Mouse (Mus musculus): ENCODE data around the gene Sparc. TPM values are rescaled to one million over a fixed set of nuclear protein-coding genes. Genes with fewer than 3 reads are reported as not detected.
"Not testable (repeated sequence)": the region's sequence is repeated elsewhere in the genome, so short reads cannot be mapped to it uniquely, and the experiment has no call there.

Sparc gene
- polyA plus RNA-seq, 1 experiment, result 90.9 TPM

DNA sequence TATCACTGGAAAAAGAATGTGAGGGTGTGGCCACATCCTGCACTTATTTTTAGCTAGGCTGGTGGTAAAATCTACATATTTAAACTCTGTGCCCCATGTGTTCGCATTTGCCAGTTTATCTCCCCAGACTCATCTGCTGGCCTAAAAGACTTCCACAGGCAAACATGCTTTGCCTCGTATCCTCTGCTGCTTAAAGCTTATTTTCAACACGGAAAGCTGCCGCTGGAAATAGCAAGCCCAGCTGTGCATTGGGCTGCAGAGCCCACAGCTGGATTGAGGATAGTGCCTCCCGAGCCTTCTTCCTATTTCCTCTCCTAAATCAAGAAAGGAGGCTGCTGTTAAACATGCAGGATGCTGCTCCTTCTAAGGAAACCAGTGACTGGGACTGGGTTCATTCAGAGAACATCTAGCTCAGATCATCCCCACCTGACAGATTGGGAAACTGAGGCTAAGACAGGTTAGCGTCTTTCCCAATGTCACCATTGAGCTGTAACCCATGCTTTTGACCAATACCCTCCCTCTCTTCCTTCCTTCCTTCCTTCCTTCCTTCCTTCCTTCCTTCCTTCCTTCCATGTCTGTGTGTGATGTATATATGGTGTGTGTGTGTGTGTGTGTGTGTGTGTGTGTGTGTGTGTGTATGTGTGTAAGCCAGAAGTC lies 6.2 kb downstream of the Sparc start:
- no peak overlapping the region for H3K4me3 ChIP-seq (replicated peaks; ENCODE audit: control insufficient read depth, low read depth, low read length)
- TF ChIP-seq POLR2A (IDR thresholded peaks at IDR 0.05; ENCODE audit: borderline replicate concordance, control insufficient read depth, low read depth, low read length), result no peak
- no peak for TF ChIP-seq CTCF (IDR thresholded peaks at IDR 0.05; ENCODE audit: control insufficient read depth, insufficient read depth, low read length)
- H3K4me1 ChIP-seq (ENCODE audit: control insufficient read depth, insufficient read depth, low read length), result no peaks in the 10 kb centered on the region
- WGBS, result 54% methylated on average over 6 of the region's 6 CpGs
- no peak overlapping the region for H3K27ac ChIP-seq (ENCODE audit: control insufficient read depth, insufficient read depth, low read depth, low read length, poor library complexity)

- not testable (repeated sequence) for H3K27ac ChIP-seq (ENCODE audit: control insufficient read depth, insufficient read depth, low read depth, low read length, poor library complexity); H3K4me3 ChIP-seq (replicated peaks; ENCODE audit: control insufficient read depth, low read depth, low read length); H3K4me1 ChIP-seq (ENCODE audit: control insufficient read depth, insufficient read depth, low read length)
- WGBS, result 74% methylated on average over 6 of the region's 6 CpGs
These were observed 7.3 kb downstream of the Sparc start for GRCm38 (mm10) chr11:55415731-55416130.

DNA sequence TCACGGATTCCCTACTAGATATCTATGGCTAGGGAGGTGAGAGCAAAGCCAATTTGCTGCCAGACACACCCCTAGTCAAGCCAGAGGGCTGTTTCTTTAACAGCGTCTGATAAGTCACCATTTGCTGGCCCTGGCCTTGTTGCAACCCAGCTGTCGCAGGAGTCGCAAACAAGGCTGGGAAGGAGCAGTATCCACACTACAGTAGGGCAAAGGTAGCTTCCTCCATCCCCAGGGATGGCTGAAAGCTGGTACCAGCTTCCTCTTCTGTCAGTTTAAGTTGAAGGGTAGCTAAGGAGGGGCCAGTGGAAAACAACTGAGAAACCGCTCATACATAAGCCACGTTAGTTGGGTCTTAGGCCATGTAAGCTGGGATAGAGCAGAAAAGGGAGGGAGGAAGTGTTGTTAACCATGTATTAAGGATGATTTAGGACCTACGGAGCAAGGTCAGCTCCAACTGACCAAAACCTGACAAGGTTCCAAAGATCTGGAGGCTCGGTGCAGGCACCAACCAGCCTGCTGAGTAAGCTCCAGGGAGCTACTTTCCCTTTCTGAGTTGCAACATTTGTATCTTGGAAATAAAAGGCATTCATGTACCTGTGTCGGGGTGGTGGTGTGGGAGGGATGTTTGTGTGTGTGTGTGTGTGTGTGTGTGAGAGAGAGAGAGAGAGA lies 7.8 kb downstream of the Sparc start:
- H3K27ac ChIP-seq (ENCODE audit: control insufficient read depth, insufficient read depth, low read depth, low read length, poor library complexity), result no peak overlapping the region
- WGBS, result 47% methylated on average over 9 of the region's 9 CpGs
- H3K4me1 ChIP-seq (ENCODE audit: control insufficient read depth, insufficient read depth, low read length), result no peaks in the 10 kb centered on the region
- TF ChIP-seq CTCF (IDR thresholded peaks at IDR 0.05; ENCODE audit: control insufficient read depth, insufficient read depth, low read length), result no peak
- TF ChIP-seq POLR2A (IDR thresholded peaks at IDR 0.05; ENCODE audit: borderline replicate concordance, control insufficient read depth, low read depth, low read length), result no peak
- no peak overlapping the region for H3K4me3 ChIP-seq (replicated peaks; ENCODE audit: control insufficient read depth, low read depth, low read length)

DNA sequence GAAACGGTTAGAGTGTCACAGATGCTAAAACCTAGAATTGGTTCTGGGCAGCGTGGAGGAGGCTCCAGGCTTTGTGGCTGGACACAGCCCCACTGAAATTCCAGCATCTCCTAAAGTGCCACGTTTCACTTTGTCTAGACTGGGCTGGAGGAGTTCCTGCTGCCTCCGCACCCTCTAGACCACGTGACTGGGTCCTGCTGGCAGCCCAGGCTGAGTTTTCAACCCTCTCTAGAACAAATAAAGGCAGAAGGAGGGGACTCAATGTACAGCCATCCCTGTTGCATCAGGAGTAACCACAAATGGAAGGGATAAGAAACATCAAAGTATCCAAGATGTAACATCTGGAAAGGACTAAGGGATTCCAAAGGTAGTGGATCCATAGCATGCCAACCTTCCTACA lies 8.7 kb downstream of the Sparc start:
- no peak overlapping the region for H3K4me3 ChIP-seq (replicated peaks; ENCODE audit: control insufficient read depth, low read depth, low read length)
- H3K4me1 ChIP-seq (ENCODE audit: control insufficient read depth, insufficient read depth, low read length), result no peaks in the 10 kb centered on the region
- 75% methylated on average over 5 of the region's 5 CpGs for WGBS
- TF ChIP-seq CTCF (IDR thresholded peaks at IDR 0.05; ENCODE audit: control insufficient read depth, insufficient read depth, low read length) (no peak), POLR2A (IDR thresholded peaks at IDR 0.05; ENCODE audit: borderline replicate concordance, control insufficient read depth, low read depth, low read length) (no peak)
- no peak overlapping the region for H3K27ac ChIP-seq (ENCODE audit: control insufficient read depth, insufficient read depth, low read depth, low read length, poor library complexity)

DNA sequence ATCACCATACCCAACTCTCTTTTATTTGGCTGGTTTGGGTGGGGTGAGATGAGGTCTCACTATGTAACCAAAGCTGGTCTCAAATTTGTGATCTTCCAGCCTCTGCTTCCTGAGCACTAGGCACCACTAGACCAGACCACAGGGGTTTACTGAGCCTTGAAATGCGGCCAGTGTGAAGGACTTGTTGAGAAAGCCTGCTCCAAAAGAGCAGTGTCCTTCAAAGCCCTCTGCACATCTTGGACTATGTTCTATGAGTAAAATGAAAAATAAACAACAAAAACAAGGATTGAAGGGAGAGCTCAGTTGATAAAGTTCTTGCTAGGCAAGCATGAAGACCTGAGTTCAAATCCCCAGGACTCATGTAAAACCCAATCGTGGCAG lies 9.6 kb downstream of the Sparc start:
- Histone ChIP-seq H3K4me3 (replicated peaks; ENCODE audit: control insufficient read depth, low read depth, low read length) (no peak overlapping the region), H3K27ac (ENCODE audit: control insufficient read depth, insufficient read depth, low read depth, low read length, poor library complexity) (no peak overlapping the region), H3K4me1 (ENCODE audit: control insufficient read depth, insufficient read depth, low read length) (no peaks in the 10 kb centered on the region)
- 84% methylated on average over 2 of the region's 2 CpGs for WGBS
- no peak for TF ChIP-seq CTCF (IDR thresholded peaks at IDR 0.05; ENCODE audit: control insufficient read depth, insufficient read depth, low read length)
- no peak for TF ChIP-seq POLR2A (IDR thresholded peaks at IDR 0.05; ENCODE audit: borderline replicate concordance, control insufficient read depth, low read depth, low read length)

- Histone ChIP-seq H3K4me3 (replicated peaks; ENCODE audit: control insufficient read depth, low read depth, low read length) (no peak overlapping the region), H3K27ac (ENCODE audit: control insufficient read depth, insufficient read depth, low read depth, low read length, poor library complexity) (no peak overlapping the region), H3K4me1 (ENCODE audit: control insufficient read depth, insufficient read depth, low read length) (no peaks in the 10 kb centered on the region)
- WGBS, result 76% methylated on average over 10 of the region's 10 CpGs
- TF ChIP-seq CTCF (IDR thresholded peaks at IDR 0.05; ENCODE audit: control insufficient read depth, insufficient read depth, low read length), result no peak
- TF ChIP-seq POLR2A (IDR thresholded peaks at IDR 0.05; ENCODE audit: borderline replicate concordance, control insufficient read depth, low read depth, low read length), result no peak
These were observed 10.1 kb downstream of the Sparc start for GRCm38 (mm10) chr11:55412680-55413415.

DNA sequence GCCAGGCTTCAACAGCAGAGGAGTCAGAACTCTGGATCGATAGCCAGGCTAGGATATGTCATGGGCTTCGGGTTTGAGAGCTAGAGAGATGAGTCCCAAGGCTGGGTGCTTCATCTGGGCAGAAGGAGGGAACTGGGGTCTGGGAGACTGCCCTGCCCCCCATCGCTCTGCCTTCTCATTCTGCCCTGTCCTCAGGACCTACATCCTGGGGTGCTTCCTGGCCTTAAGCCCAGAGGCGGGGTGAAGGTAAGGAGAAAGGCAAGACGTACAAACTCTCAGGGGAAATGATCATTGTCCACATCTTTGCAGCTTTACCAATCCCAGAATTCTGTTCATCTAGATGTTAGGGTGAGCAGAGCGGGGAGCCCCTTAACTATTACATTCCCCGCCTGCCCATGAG lies 10.9 kb downstream of the Sparc start:
- TF ChIP-seq POLR2A (IDR thresholded peaks at IDR 0.05; ENCODE audit: borderline replicate concordance, control insufficient read depth, low read depth, low read length) (no peak), CTCF (IDR thresholded peaks at IDR 0.05; ENCODE audit: control insufficient read depth, insufficient read depth, low read length) (no peak)
- 69% methylated on average over 7 of the region's 7 CpGs for WGBS
- H3K27ac ChIP-seq (ENCODE audit: control insufficient read depth, insufficient read depth, low read depth, low read length, poor library complexity), result no peak overlapping the region
- no peaks in the 10 kb centered on the region for H3K4me1 ChIP-seq (ENCODE audit: control insufficient read depth, insufficient read depth, low read length)
- no peak overlapping the region for H3K4me3 ChIP-seq (replicated peaks; ENCODE audit: control insufficient read depth, low read depth, low read length)

DNA sequence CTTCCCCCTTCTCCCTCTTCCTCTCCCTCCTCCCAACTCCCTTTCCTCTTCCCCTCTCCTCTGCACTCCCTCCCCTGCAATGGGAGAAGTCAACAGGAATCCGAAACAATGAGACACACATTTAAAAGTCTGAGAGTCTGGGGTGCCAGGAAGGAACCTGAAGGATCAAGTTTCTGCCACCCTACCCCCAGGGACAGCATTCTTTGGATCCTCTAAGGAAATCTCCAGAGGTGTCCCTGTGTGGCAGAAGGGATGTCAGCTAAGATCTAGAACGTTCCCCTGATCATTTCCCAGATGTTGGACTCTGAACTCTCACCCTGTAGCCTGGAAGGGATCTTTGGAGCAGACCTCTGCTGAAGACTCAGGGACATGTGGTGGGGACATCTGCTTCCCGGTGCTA lies 12.5 kb downstream of the Sparc start:
- Histone ChIP-seq H3K27ac (ENCODE audit: control insufficient read depth, insufficient read depth, low read depth, low read length, poor library complexity) (no peak overlapping the region), H3K4me1 (ENCODE audit: control insufficient read depth, insufficient read depth, low read length) (no peaks in the 10 kb centered on the region), H3K4me3 (replicated peaks; ENCODE audit: control insufficient read depth, low read depth, low read length) (no peak overlapping the region)
- TF ChIP-seq POLR2A (IDR thresholded peaks at IDR 0.05; ENCODE audit: borderline replicate concordance, control insufficient read depth, low read depth, low read length) (no peak), CTCF (IDR thresholded peaks at IDR 0.05; ENCODE audit: control insufficient read depth, insufficient read depth, low read length) (no peak)
- 62% methylated on average over 3 of the region's 3 CpGs for WGBS
